Mouse (Mus musculus) kidney, adult 2 months (tissue): ENCODE data around the gene Lypd3.

Experiments used
- CTCF ChIP-seq: fragments of 200-500 bp; conservative IDR thresholded peaks from 2 replicates; pipeline ENCODE4 v1.5.1; 2011; ENCODE audit warnings: low read depth, mild to moderate bottlenecking, control low read depth, low read length, moderate library complexity, mixed read lengths; ENCODE audit not compliant: insufficient read depth, insufficient read length
- POLR2A ChIP-seq: fragments of 200-500 bp; IDR thresholded peaks from one replicate; pipeline ENCODE4 v1.6.1; 2011; ENCODE audit warnings: low read depth, low read length, control low read depth

DNA sequence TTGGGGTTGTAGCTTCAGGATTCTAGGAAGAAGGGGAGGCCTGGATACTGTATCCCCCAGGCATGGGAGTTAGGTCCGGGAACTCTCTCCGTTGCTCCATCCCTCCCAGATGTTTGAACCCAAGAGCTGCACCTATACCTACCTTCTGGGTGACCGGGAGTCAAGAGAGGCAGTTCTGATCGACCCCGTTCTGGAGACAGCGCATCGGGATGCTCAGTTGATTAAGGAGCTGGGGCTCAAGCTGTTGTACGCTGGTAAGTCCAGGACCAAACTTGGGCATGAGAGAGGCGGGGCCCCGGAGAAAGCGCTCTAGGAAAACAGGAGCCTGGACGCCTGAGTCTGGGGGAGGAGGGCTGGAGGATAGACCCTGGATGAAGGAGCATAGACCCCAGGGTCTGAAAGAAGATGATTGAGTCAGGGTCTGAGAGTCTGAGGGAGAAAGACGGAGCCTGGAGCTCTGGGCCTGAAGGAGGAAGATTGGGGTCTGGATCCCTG is 42.0 kb upstream of the Lypd3 start:
- TF ChIP-seq POLR2A: no peak
- TF ChIP-seq CTCF: no peak
